Comparison of ENCODE assay signal across 11 mouse cellular contexts in genomic region chr3:27625592-27625985, GRCm38 (mm10).
DNase-seq lines count a peak whose midpoint lies in the region; ATAC-seq and TF ChIP-seq lines count a peak whose summit lies in the region.
"Had no signal": no experiment of that assay in that cellular context is flagged by ENCODE, and none has a peak within 500 bp of the region (broad histone marks: within the 10 kb centered on the region; RNA-seq: fewer than 3 reads in every experiment).

No protein-coding gene starts in this region.

- no peaks in the 10 kb centered on the region for H3K9me3 ChIP-seq in embryonic facial prominence, embryonic 12.5 days
- no peaks in the 10 kb centered on the region for H3K9me3 ChIP-seq in embryonic facial prominence, embryonic 10.5 days
- H3K9me3 ChIP-seq in heart, postnatal 0 days (replicated peaks; ENCODE audit: control insufficient read depth, low read length) = no peaks in the 10 kb centered on the region
- H3K9me3 ChIP-seq in midbrain, postnatal 0 days (ENCODE audit: low read length) = no peaks in the 10 kb centered on the region

- no peak overlapping the region for H3K4me2 ChIP-seq in embryonic facial prominence, embryonic 12.5 days (replicated peaks)
- no peak overlapping the region for H3K4me2 ChIP-seq in heart, postnatal 0 days (ENCODE audit: low read depth, low read length)
- no peak overlapping the region for H3K4me2 ChIP-seq in midbrain, postnatal 0 days (ENCODE audit: low read depth, low read length, poor library complexity, severe bottlenecking)

- no peaks in the 10 kb centered on the region for H3K36me3 ChIP-seq in embryonic facial prominence, embryonic 12.5 days
- H3K36me3 ChIP-seq in embryonic facial prominence, embryonic 10.5 days (replicated peaks) = peaks cover 8% of the 10 kb centered on the region
- peaks cover 1% of the 10 kb centered on the region; the same call in 1 of the 2 replicates for H3K36me3 ChIP-seq in heart, postnatal 0 days (replicated peaks; ENCODE audit: control insufficient read depth, insufficient read depth, low read length)
- no peaks in the 10 kb centered on the region for H3K36me3 ChIP-seq in midbrain, postnatal 0 days (ENCODE audit: insufficient read depth, low read length)

- H3K9ac ChIP-seq in embryonic facial prominence, embryonic 12.5 days = no peak overlapping the region
- no peak overlapping the region for H3K9ac ChIP-seq in heart, postnatal 0 days (replicated peaks; ENCODE audit: low read depth, low read length)
- H3K9ac ChIP-seq in midbrain, postnatal 0 days (replicated peaks; ENCODE audit: low read length, poor library complexity, severe bottlenecking) = no peak overlapping the region
- H3K9ac ChIP-seq: liver, embryonic 14.5 days had no signal

- WGBS in embryonic facial prominence, embryonic 12.5 days = 63% methylated on average over 8 of the region's 8 CpGs
- 75% methylated on average over 8 of the region's 8 CpGs for WGBS in embryonic facial prominence, embryonic 10.5 days
- 23% methylated on average over 8 of the region's 8 CpGs for WGBS in heart, postnatal 0 days
- WGBS in midbrain, postnatal 0 days = 48% methylated on average over 8 of the region's 8 CpGs

- no peak for ATAC-seq in embryonic facial prominence, embryonic 12.5 days (ENCODE audit: insufficient number of reproducible peaks, insufficient read depth, low FRiP score, low TSS enrichment)
- ATAC-seq in heart, postnatal 0 days (ENCODE audit: insufficient read depth, low read depth) = no peak
- no peak for ATAC-seq in midbrain, postnatal 0 days (ENCODE audit: low FRiP score)

- TF ChIP-seq CTCF in layer of hippocampus, adult 2 months (conservative IDR thresholded peaks at IDR 0.05) = no peak
- TF ChIP-seq CTCF in heart, postnatal 0 days (IDR thresholded peaks at IDR 0.05; ENCODE audit: low read depth) = no peak
- TF ChIP-seq CTCF in midbrain, postnatal 0 days (IDR thresholded peaks at IDR 0.05) = no peak

- no peaks in the 10 kb centered on the region for H3K27me3 ChIP-seq in embryonic facial prominence, embryonic 12.5 days
- no peaks in the 10 kb centered on the region for H3K27me3 ChIP-seq in embryonic facial prominence, embryonic 10.5 days (replicated peaks; ENCODE audit: low read depth, poor library complexity, severe bottlenecking)
- H3K27me3 ChIP-seq in heart, postnatal 0 days (ENCODE audit: control insufficient read depth, insufficient read depth, low read length) = no peaks in the 10 kb centered on the region
- H3K27me3 ChIP-seq in midbrain, postnatal 0 days (ENCODE audit: insufficient read depth, low read length) = no peaks in the 10 kb centered on the region

- no peak for TF ChIP-seq EP300 in heart, postnatal 0 days (IDR thresholded peaks at IDR 0.05; ENCODE audit: low read depth)

- H3K4me1 ChIP-seq in embryonic facial prominence, embryonic 12.5 days = peaks cover 3% of the 10 kb centered on the region; the same call in 1 of the 2 replicates
- H3K4me1 ChIP-seq in embryonic facial prominence, embryonic 10.5 days = peaks cover 18% of the 10 kb centered on the region
- H3K4me1 ChIP-seq in heart, postnatal 0 days (ENCODE audit: control insufficient read depth, insufficient read depth) = peaks cover 27% of the 10 kb centered on the region
- peaks cover 23% of the 10 kb centered on the region for H3K4me1 ChIP-seq in midbrain, postnatal 0 days (ENCODE audit: insufficient read depth, low read length)

- no peak for DNase-seq in embryonic facial prominence, embryonic 10.5 days (ENCODE audit: low spot score)
- no peak for DNase-seq in layer of hippocampus, adult 2 months (ENCODE audit: low spot score in 2 of 2)
- no peak for DNase-seq in layer of hippocampus, postnatal 10 days (ENCODE audit: low spot score in 2 of 2)
- no peak for DNase-seq in heart, postnatal 0 days (ENCODE audit: low spot score)
- no peak for DNase-seq in midbrain, postnatal 0 days (ENCODE audit: low spot score)
- DNase-seq in cerebellum, adult 9-11 months = no peak
- no peak for DNase-seq in right cerebral cortex, adult 18-20 months
- DNase-seq: embryo, embryonic 11 days; right cerebral cortex, postnatal 4 days had no signal

- H3K4me3 ChIP-seq in embryonic facial prominence, embryonic 12.5 days = no peak overlapping the region
- no peak overlapping the region for H3K4me3 ChIP-seq in embryonic facial prominence, embryonic 10.5 days
- no peak overlapping the region for H3K4me3 ChIP-seq in layer of hippocampus, adult 2 months
- no peak overlapping the region for H3K4me3 ChIP-seq in heart, postnatal 0 days (ENCODE audit: low read depth, low read length)
- H3K4me3 ChIP-seq in midbrain, postnatal 0 days (ENCODE audit: low read depth, low read length) = no peak overlapping the region

- 0 out of 2 replicates have a peak overlapping the region, but pooled peaks have one; percentile 19 for H3K27ac ChIP-seq in embryonic facial prominence, embryonic 12.5 days
- no peak overlapping the region for H3K27ac ChIP-seq in embryonic facial prominence, embryonic 10.5 days (replicated peaks)
- peak overlapping the region; percentile 32; the same call in 1 of the 2 replicates for H3K27ac ChIP-seq in layer of hippocampus, adult 2 months
- peak overlapping the region; percentile 66 for H3K27ac ChIP-seq in heart, postnatal 0 days (ENCODE audit: low read depth)
- peak overlapping the region; percentile 59 for H3K27ac ChIP-seq in midbrain, postnatal 0 days (ENCODE audit: low read depth, low read length)
- H3K27ac ChIP-seq: liver, embryonic 14.5 days had no signal
